Comparison of ENCODE assay signal across 11 mouse cellular contexts in genomic region chr5:23922516-23923291, GRCm38 (mm10).
DNase-seq lines count a peak whose midpoint lies in the region; ATAC-seq lines count a peak whose summit lies in the region.
"Had no signal": no experiment of that assay in that cellular context is flagged by ENCODE, and none has a peak within 500 bp of the region (broad histone marks: within the 10 kb centered on the region; RNA-seq: fewer than 3 reads in every experiment).

No protein-coding gene starts in this region.

- no peaks in the 10 kb centered on the region for H3K27me3 ChIP-seq in limb, embryonic 12.5 days
- H3K27me3 ChIP-seq in limb, embryonic 10.5 days (ENCODE audit: low read depth, poor library complexity, severe bottlenecking): no peaks in the 10 kb centered on the region
- peaks cover 5% of the 10 kb centered on the region; the same call in 1 of the 2 replicates for H3K27me3 ChIP-seq in liver, embryonic 13.5 days
- H3K27me3 ChIP-seq in stomach, embryonic 14.5 days (ENCODE audit: control insufficient read depth, insufficient read depth, low read length): no peaks in the 10 kb centered on the region
- H3K27me3 ChIP-seq: embryonic facial prominence, embryonic 13.5 days; Patski had no signal

- H3K4me1 ChIP-seq in limb, embryonic 12.5 days (replicated peaks): peaks cover 9% of the 10 kb centered on the region
- H3K4me1 ChIP-seq in limb, embryonic 10.5 days: peaks cover 9% of the 10 kb centered on the region
- H3K4me1 ChIP-seq in liver, embryonic 13.5 days (replicated peaks): peaks cover 74% of the 10 kb centered on the region
- no peaks in the 10 kb centered on the region for H3K4me1 ChIP-seq in stomach, embryonic 14.5 days (ENCODE audit: control insufficient read depth, insufficient read depth, low read length)
- H3K4me1 ChIP-seq: embryonic facial prominence, embryonic 13.5 days had no signal

- no peak overlapping the region for H3K4me3 ChIP-seq in limb, embryonic 12.5 days (replicated peaks)
- H3K4me3 ChIP-seq in limb, embryonic 10.5 days: no peak overlapping the region
- H3K4me3 ChIP-seq in liver, embryonic 13.5 days (replicated peaks): peak overlapping the region; percentile 59
- no peak overlapping the region for H3K4me3 ChIP-seq in stomach, embryonic 14.5 days (ENCODE audit: low read depth, low read length)
- H3K4me3 ChIP-seq: embryonic facial prominence, embryonic 13.5 days had no signal

- H3K9me3 ChIP-seq in limb, embryonic 12.5 days: no peaks in the 10 kb centered on the region
- no peaks in the 10 kb centered on the region for H3K9me3 ChIP-seq in limb, embryonic 10.5 days (replicated peaks)
- H3K9me3 ChIP-seq in liver, embryonic 13.5 days (replicated peaks): no peaks in the 10 kb centered on the region
- H3K9me3 ChIP-seq in stomach, embryonic 14.5 days (ENCODE audit: control insufficient read depth, low read depth, low read length): no peaks in the 10 kb centered on the region
- H3K9me3 ChIP-seq: embryonic facial prominence, embryonic 13.5 days had no signal

- H3K9ac ChIP-seq in limb, embryonic 12.5 days (replicated peaks): no peak overlapping the region
- peak overlapping the region; percentile 87 for H3K9ac ChIP-seq in liver, embryonic 13.5 days
- H3K9ac ChIP-seq in stomach, embryonic 14.5 days (replicated peaks; ENCODE audit: low read depth, low read length): no peak overlapping the region
- H3K9ac ChIP-seq: embryonic facial prominence, embryonic 13.5 days had no signal

- no peak for ATAC-seq in limb, embryonic 12.5 days (ENCODE audit: insufficient number of reproducible peaks, insufficient read depth, low FRiP score, low TSS enrichment, low read depth)
- peak; percentile 78 for ATAC-seq in erythroid progenitor cell, adult 5-6 weeks (replicated peaks; ENCODE audit: low FRiP score, poor library complexity, severe bottlenecking)
- peak; percentile 88 for ATAC-seq in liver, embryonic 13.5 days (ENCODE audit: low read depth)
- peak; percentile 87; the same call in 1 of the 2 replicates for ATAC-seq in stomach, embryonic 14.5 days (ENCODE audit: insufficient number of reproducible peaks, insufficient read depth, low FRiP score, low read depth)
- ATAC-seq: Patski had no signal

- WGBS in limb, embryonic 12.5 days: 82% methylated on average over 12 of the region's 12 CpGs
- 83% methylated on average over 12 of the region's 12 CpGs for WGBS in limb, embryonic 10.5 days
- 25% methylated on average over 12 of the region's 12 CpGs for WGBS in liver, embryonic 13.5 days (ENCODE audit: insufficient replicate concordance)
- 70% methylated on average over 12 of the region's 12 CpGs for WGBS in stomach, embryonic 14.5 days

- H3K36me3 ChIP-seq in limb, embryonic 12.5 days: no peaks in the 10 kb centered on the region
- no peaks in the 10 kb centered on the region for H3K36me3 ChIP-seq in limb, embryonic 10.5 days
- no peaks in the 10 kb centered on the region for H3K36me3 ChIP-seq in liver, embryonic 13.5 days
- no peaks in the 10 kb centered on the region for H3K36me3 ChIP-seq in stomach, embryonic 14.5 days (ENCODE audit: control insufficient read depth, insufficient read depth, low read length)
- H3K36me3 ChIP-seq: embryonic facial prominence, embryonic 13.5 days had no signal

- H3K4me2 ChIP-seq in limb, embryonic 12.5 days: no peak overlapping the region
- H3K4me2 ChIP-seq in liver, embryonic 13.5 days: peak overlapping the region; percentile 72
- H3K4me2 ChIP-seq in stomach, embryonic 14.5 days (replicated peaks; ENCODE audit: low read depth, low read length): no peak overlapping the region
- H3K4me2 ChIP-seq: embryonic facial prominence, embryonic 13.5 days had no signal

- no peak for DNase-seq in limb, embryonic 10.5 days (ENCODE audit: low spot score)
- DNase-seq in liver, embryonic 13.5 days: peak; percentile 77
- no peak for DNase-seq in left cerebral cortex, adult 9 months (ENCODE audit: low spot score in 2 of 2)
- DNase-seq in layer of hippocampus, postnatal 10 days (ENCODE audit: low spot score in 2 of 2): no peak
- no peak for DNase-seq in thymus, postnatal 10 days (ENCODE audit: low spot score in 2 of 2)

- peak overlapping the region; percentile 20; the same call in 1 of the 2 replicates for H3K27ac ChIP-seq in limb, embryonic 12.5 days
- H3K27ac ChIP-seq in limb, embryonic 10.5 days: no peak overlapping the region
- peak overlapping the region; percentile 99 for H3K27ac ChIP-seq in liver, embryonic 13.5 days
- H3K27ac ChIP-seq in stomach, embryonic 14.5 days (ENCODE audit: low read length): no peak overlapping the region
- H3K27ac ChIP-seq: embryonic facial prominence, embryonic 13.5 days; kidney, postnatal 0 days had no signal

Comparison
In these comparisons a context has a peak if more than half of its experiments do, and no peak if none do; other contexts are left out.
1. H3K27ac ChIP-seq: peak in limb, embryonic 12.5 days (single experiment) and liver, embryonic 13.5 days (single experiment); none in limb, embryonic 10.5 days (single experiment) and stomach, embryonic 14.5 days (single experiment).